Mouse (Mus musculus) stomach, embryonic 15.5 days (tissue): ENCODE measurements around the gene Mid1. TPM values are rescaled to one million over a fixed set of nuclear protein-coding genes. Genes with fewer than 3 reads are reported as not detected.

Experiments used
- ATAC-seq: fragments of 200-750 bp; cut with Nextera tagmentation; 2 replicates; pipeline ENCODE4 v1.8.0; 2017; ENCODE audit warnings: low read depth, moderate number of reproducible peaks, moderate TSS enrichment; ENCODE audit not compliant: insufficient read depth, low FRiP score
- H3K27ac ChIP-seq: fragments of 300-500 bp; sonication (generic); 2 replicates; pipeline ENCODE4 v1.5.1; 2015; ENCODE audit warnings: mild to moderate bottlenecking, inconsistent platforms
- H3K27me3 ChIP-seq: fragments of 300-500 bp; sonication (generic); replicated peaks from 2 replicates; pipeline ENCODE4 v1.6.1; 2015; ENCODE audit warnings: inconsistent platforms
- H3K36me3 ChIP-seq: fragments of 300-500 bp; sonication (generic); 2 replicates; pipeline ENCODE4 v1.6.1; 2015; ENCODE audit warnings: inconsistent platforms
- H3K4me1 ChIP-seq: fragments of 300-500 bp; sonication (generic); 2 replicates; pipeline ENCODE4 v1.6.1; 2015; ENCODE audit warnings: inconsistent platforms
- H3K4me2 ChIP-seq: fragments of 300-500 bp; sonication (generic); 2 replicates; pipeline ENCODE4 v1.6.1; 2015; ENCODE audit warnings: mild to moderate bottlenecking, inconsistent platforms
- H3K4me3 ChIP-seq: fragments of 300-500 bp; sonication (generic); replicated peaks from 2 replicates; pipeline ENCODE4 v1.5.1; 2015; ENCODE audit warnings: inconsistent platforms
- H3K9ac ChIP-seq: fragments of 300-500 bp; sonication (generic); 2 replicates; pipeline ENCODE4 v1.6.1; 2015; ENCODE audit warnings: inconsistent platforms
- H3K9me3 ChIP-seq: fragments of 300-500 bp; sonication (generic); 2 replicates; pipeline ENCODE4 v1.6.1; 2016; ENCODE audit warnings: inconsistent platforms
- WGBS: fragments of 180-500 bp; shearing (Covaris S2); methylation state at CpG from one replicate; pipeline ENCODE4 v1.1.7; 2015; 5-methylcytosine and 5-hydroxymethylcytosine counted together
- polyA plus RNA-seq: library from polyadenylated mRNA; unstranded; fragments of >200 nt; fragmentation: Nextera tagmentation; extraction: Ambion mirVana; gene quantifications from 2 replicates; pipeline ENCODE4 v1.2.1, GENCODE M21; 2015

Gene Mid1
- polyA plus RNA-seq, 1 experiment from 2014 or later: 6.6 TPM

- no peak for ATAC-seq
- H3K9ac ChIP-seq: no peak overlapping the region
- no peaks in the 10 kb centered on the region for H3K9me3 ChIP-seq
- 63% methylated on average over 2 of the region's 2 CpGs for WGBS
- H3K27ac ChIP-seq: no peak overlapping the region
- no peaks in the 10 kb centered on the region for H3K4me1 ChIP-seq
- no peak overlapping the region for H3K4me2 ChIP-seq
- H3K4me3 ChIP-seq: no peak overlapping the region
- H3K36me3 ChIP-seq: no peaks in the 10 kb centered on the region
- no peaks in the 10 kb centered on the region for H3K27me3 ChIP-seq
Measured at GRCm38 (mm10) chrX:169892631-169893030, 207.6 kb downstream of the Mid1 start.

DNA sequence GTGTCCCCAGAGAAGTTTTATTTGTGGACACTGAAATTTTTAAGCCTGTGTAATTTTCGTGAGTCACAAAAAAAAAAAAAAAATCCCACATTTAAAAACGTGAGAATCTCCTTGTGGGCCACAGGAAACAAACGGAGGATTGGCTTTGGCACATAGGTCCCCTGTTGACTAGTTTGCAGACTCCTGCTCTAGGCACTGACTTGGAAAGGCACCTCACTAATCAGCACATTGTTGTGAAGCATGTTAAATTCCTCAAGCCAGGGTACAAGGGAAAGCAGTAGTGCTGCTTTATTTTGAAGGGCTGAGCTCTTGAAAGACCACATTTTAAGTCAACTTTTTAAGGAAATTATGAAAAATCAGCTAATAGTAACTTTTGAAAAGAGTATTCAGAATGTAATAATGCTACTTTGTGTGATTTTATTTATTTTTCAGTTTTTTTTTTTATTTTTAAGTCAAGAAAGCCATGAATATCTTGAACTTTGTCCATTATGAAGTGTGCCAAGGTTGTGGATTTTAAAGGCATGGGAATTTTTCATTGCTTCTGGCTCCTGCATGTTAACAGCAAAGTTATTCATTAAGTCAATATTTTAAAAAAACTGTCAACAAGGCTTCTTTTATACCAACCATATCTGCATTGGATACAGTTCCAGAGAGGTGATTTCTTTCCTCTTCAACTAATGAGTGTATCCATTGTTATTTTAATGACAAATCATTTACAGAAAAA, 214.4 kb downstream of the Mid1 start:
- no peaks in the 10 kb centered on the region for H3K9me3 ChIP-seq
- H3K9ac ChIP-seq: no peak overlapping the region
- no peak overlapping the region for H3K4me2 ChIP-seq
- H3K4me3 ChIP-seq: no peak overlapping the region
- H3K4me1 ChIP-seq: no peaks in the 10 kb centered on the region
- ATAC-seq: no peak
- no peaks in the 10 kb centered on the region for H3K36me3 ChIP-seq
- no peaks in the 10 kb centered on the region for H3K27me3 ChIP-seq
- WGBS: 49% methylated on average over 3 of the region's 3 CpGs
- H3K27ac ChIP-seq: no peak overlapping the region

GRCm38 (mm10) chrX:169902860-169903259, 217.9 kb downstream of the Mid1 start:
- H3K4me3 ChIP-seq: no peak overlapping the region
- H3K27ac ChIP-seq: no peak overlapping the region
- no peak overlapping the region for H3K9ac ChIP-seq
- H3K4me1 ChIP-seq: no peaks in the 10 kb centered on the region
- no peak overlapping the region for H3K4me2 ChIP-seq
- ATAC-seq: no peak
- no peaks in the 10 kb centered on the region for H3K36me3 ChIP-seq
- H3K9me3 ChIP-seq: no peaks in the 10 kb centered on the region
- no peaks in the 10 kb centered on the region for H3K27me3 ChIP-seq

- H3K9ac ChIP-seq: no peak overlapping the region
- H3K4me3 ChIP-seq: no peak overlapping the region
- H3K9me3 ChIP-seq: no peaks in the 10 kb centered on the region
- H3K27me3 ChIP-seq: no peaks in the 10 kb centered on the region
- no peaks in the 10 kb centered on the region for H3K4me1 ChIP-seq
- no peak overlapping the region for H3K27ac ChIP-seq
- ATAC-seq: no peak
- no peak overlapping the region for H3K4me2 ChIP-seq
- no peaks in the 10 kb centered on the region for H3K36me3 ChIP-seq
- WGBS: 52% methylated on average over 2 of the region's 2 CpGs
Measured at GRCm38 (mm10) chrX:169903656-169904055, 218.7 kb downstream of the Mid1 start.

DNA sequence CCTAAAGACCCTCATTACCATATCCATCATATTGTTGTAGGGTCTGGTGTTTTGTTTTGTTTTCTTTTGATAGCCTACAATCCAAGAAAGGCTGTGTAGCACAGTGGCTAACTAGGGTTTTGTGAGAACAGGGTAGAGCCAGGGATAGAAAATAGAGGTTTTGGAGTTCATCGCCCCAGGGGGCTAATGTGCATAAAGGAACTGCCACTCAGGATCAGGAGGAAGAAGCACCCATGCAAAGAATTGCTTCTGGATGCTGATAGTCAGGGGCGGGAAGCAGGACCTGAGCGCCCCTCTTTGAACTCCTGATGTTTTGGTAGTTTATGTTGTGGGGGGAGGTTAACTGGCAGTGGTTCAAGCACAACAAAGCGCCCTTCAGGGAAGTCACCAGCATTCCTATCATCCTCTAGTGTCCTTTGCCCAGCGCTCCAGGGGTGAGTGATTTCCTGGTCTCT, 221.1 kb downstream of the Mid1 start:
- Histone ChIP-seq H3K4me2 (peak overlapping the region; percentile 10; the same call in 1 of the 2 replicates), H3K27me3 (no peaks in the 10 kb centered on the region), H3K9me3 (no peaks in the 10 kb centered on the region), H3K9ac (no peak overlapping the region), H3K36me3 (no peaks in the 10 kb centered on the region), H3K4me3 (no peak overlapping the region), H3K4me1 (no peaks in the 10 kb centered on the region), H3K27ac (no peak overlapping the region)
- no peak for ATAC-seq
- 41% methylated on average over 5 of the region's 5 CpGs for WGBS

GRCm38 (mm10) chrX:169909898-169910297, 224.9 kb downstream of the Mid1 start:
- H3K27ac ChIP-seq: no peak overlapping the region
- ATAC-seq: no peak
- H3K4me3 ChIP-seq: no peak overlapping the region
- 58% methylated on average over 2 of the region's 2 CpGs for WGBS
- no peaks in the 10 kb centered on the region for H3K27me3 ChIP-seq
- no peaks in the 10 kb centered on the region for H3K4me1 ChIP-seq
- no peak overlapping the region for H3K9ac ChIP-seq
- H3K36me3 ChIP-seq: no peaks in the 10 kb centered on the region
- H3K4me2 ChIP-seq: no peak overlapping the region
- no peaks in the 10 kb centered on the region for H3K9me3 ChIP-seq

DNA sequence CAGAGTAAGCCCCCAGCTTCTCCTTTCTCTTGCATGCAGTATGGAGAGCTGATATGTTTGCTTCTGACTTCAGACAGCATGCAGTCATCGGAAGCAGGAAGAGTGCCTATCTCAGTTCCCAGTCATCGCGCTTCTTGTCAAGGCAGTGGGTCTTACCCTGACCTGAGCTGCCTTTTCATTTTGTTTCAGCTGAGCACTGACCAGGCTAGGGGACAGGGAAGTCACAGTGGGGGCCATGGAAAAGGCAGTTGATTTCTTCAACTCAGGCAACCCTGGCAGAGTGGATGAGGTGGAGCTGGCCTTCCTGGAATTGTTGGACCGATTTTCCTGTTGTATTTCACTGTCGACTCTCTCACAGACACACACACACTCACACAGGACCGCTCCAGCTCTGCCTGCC, 230.7 kb downstream of the Mid1 start:
- Histone ChIP-seq H3K36me3 (no peaks in the 10 kb centered on the region), H3K4me3 (no peak overlapping the region), H3K9me3 (no peaks in the 10 kb centered on the region), H3K27ac (no peak overlapping the region), H3K4me2 (no peak overlapping the region), H3K27me3 (no peaks in the 10 kb centered on the region), H3K9ac (no peak overlapping the region), H3K4me1 (no peaks in the 10 kb centered on the region)
- no peak for ATAC-seq
- 76% methylated on average over 6 of the region's 6 CpGs for WGBS

GRCm38 (mm10) chrX:169922541-169922940, 237.5 kb downstream of the Mid1 start:
- Histone ChIP-seq H3K4me3 (no peak overlapping the region), H3K27me3 (no peaks in the 10 kb centered on the region), H3K4me2 (no peak overlapping the region), H3K36me3 (no peaks in the 10 kb centered on the region), H3K9me3 (no peaks in the 10 kb centered on the region), H3K9ac (no peak overlapping the region), H3K4me1 (no peaks in the 10 kb centered on the region), H3K27ac (no peak overlapping the region)
- 77% methylated on average over 2 of the region's 2 CpGs for WGBS
- ATAC-seq: no peak

DNA sequence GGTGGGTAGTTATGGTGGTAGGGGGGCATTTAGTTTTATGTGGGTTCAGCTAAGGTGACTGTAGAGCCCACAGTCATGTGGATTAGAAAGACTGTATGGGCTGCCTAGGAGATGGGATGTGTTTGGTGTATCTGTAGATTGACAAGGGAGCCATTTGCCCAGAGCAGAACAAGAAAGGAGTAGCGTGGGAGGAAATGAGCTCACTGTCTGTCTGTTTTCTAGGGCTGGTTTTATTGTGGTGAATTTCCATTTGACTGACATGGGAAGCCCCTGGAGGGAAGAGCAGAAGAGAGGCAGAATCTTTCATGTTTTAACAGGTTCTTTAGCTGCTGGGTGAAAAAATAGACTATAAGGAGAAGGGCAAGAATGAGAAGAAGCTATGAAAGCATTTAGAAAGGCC, 238.4 kb downstream of the Mid1 start:
- Histone ChIP-seq H3K27me3 (no peaks in the 10 kb centered on the region), H3K36me3 (no peaks in the 10 kb centered on the region), H3K4me2 (no peak overlapping the region), H3K27ac (no peak overlapping the region), H3K9me3 (no peaks in the 10 kb centered on the region), H3K4me1 (no peaks in the 10 kb centered on the region), H3K4me3 (no peak overlapping the region), H3K9ac (no peak overlapping the region)
- WGBS: 57% methylated on average over 1 of the region's 1 CpGs
- ATAC-seq: no peak

DNA sequence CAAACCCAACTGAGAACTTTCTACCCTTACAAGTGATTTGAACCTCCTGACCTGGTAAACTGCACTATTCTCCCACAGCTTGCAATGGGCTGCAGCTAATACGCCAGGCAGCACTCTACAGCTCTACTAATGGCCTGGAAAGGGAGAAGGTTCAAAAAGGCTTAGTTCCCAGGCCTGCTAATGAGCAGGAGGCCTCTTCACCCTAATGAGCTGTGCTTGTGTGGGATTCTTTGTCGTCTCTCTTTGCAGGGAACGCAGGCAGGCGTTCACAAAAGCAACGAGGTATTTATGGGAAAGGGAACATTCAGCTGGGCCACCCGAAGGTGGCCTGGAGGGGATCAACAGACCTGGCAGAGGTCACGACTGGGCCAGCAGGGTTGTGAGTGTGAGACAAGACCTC, 240.6 kb downstream of the Mid1 start:
- no peaks in the 10 kb centered on the region for H3K9me3 ChIP-seq
- ATAC-seq: no peak
- 60% methylated on average over 7 of the region's 7 CpGs for WGBS
- no peak overlapping the region for H3K9ac ChIP-seq
- H3K4me2 ChIP-seq: no peak overlapping the region
- H3K4me1 ChIP-seq: no peaks in the 10 kb centered on the region
- no peak overlapping the region for H3K27ac ChIP-seq
- H3K27me3 ChIP-seq: no peaks in the 10 kb centered on the region
- H3K4me3 ChIP-seq: no peak overlapping the region
- H3K36me3 ChIP-seq: no peaks in the 10 kb centered on the region

- no peak overlapping the region for H3K4me3 ChIP-seq
- ATAC-seq: no peak
- no peak overlapping the region for H3K27ac ChIP-seq
- no peaks in the 10 kb centered on the region for H3K9me3 ChIP-seq
- no peak overlapping the region for H3K4me2 ChIP-seq
- H3K9ac ChIP-seq: no peak overlapping the region
- H3K27me3 ChIP-seq: no peaks in the 10 kb centered on the region
- 84% methylated on average over 28 of the region's 28 CpGs for WGBS
- no peaks in the 10 kb centered on the region for H3K4me1 ChIP-seq
- no peaks in the 10 kb centered on the region for H3K36me3 ChIP-seq
Measured at GRCm38 (mm10) chrX:169927110-169927817, 242.3 kb downstream of the Mid1 start.

- H3K9ac ChIP-seq: no peak overlapping the region
- no peak for ATAC-seq
- no peak overlapping the region for H3K27ac ChIP-seq
- WGBS: 58% methylated on average over 2 of the region's 2 CpGs
- no peaks in the 10 kb centered on the region for H3K27me3 ChIP-seq
- no peaks in the 10 kb centered on the region for H3K9me3 ChIP-seq
- H3K36me3 ChIP-seq: no peaks in the 10 kb centered on the region
- no peak overlapping the region for H3K4me2 ChIP-seq
- H3K4me1 ChIP-seq: no peaks in the 10 kb centered on the region
- no peak overlapping the region for H3K4me3 ChIP-seq
Measured at GRCm38 (mm10) chrX:169930868-169931267, 245.9 kb downstream of the Mid1 start.
